Mouse (Mus musculus): ENCODE data around the gene Kdm2b.

Kdm2b gene

GRCm38 (mm10) chr5:123011705-123012104, 22.1 kb upstream of the Kdm2b start:
- in situ Hi-C loops (cut with MboI): loop anchor here (5.0 kb wide), 1 partner anchor 44 kb away; no protein-coding TSS in a partner anchor

GRCm38 (mm10) chr5:123010806-123011205, 21.2 kb upstream of the Kdm2b start:
- in situ Hi-C loops (cut with MboI): loop anchor here (5.0 kb wide), 1 partner anchor 44 kb away; no protein-coding TSS in a partner anchor

GRCm38 (mm10) chr5:123009873-123010272, 20.2 kb upstream of the Kdm2b start:
- in situ Hi-C loops (cut with MboI): loop anchor here (5.0 kb wide), 1 partner anchor 43 kb away; no protein-coding TSS in a partner anchor

GRCm38 (mm10) chr5:123008877-123009493, 19.4 kb upstream of the Kdm2b start:
- in situ Hi-C loops (cut with MboI): no loop called here

- in situ Hi-C loops (cut with MboI): no loop called here
These were observed 16.3 kb upstream of the Kdm2b start for GRCm38 (mm10) chr5:123005716-123006592.

- in situ Hi-C loops (cut with MboI): no loop called here
These were observed 11.3 kb upstream of the Kdm2b start for GRCm38 (mm10) chr5:123000901-123001300.

- in situ Hi-C loops (cut with MboI): no loop called here
These were observed 7.9 kb upstream of the Kdm2b start for GRCm38 (mm10) chr5:122997205-122998204.

GRCm38 (mm10) chr5:122994910-122995309, 5.3 kb upstream of the Kdm2b start:
- in situ Hi-C loops (cut with MboI): no loop called here

- in situ Hi-C loops (cut with MboI): no loop called here
These were observed 4.8 kb upstream of the Kdm2b start for GRCm38 (mm10) chr5:122994303-122994846.

GRCm38 (mm10) chr5:122993811-122994210, 4.2 kb upstream of the Kdm2b start:
- in situ Hi-C loops (cut with MboI): no loop called here

- in situ Hi-C loops (cut with MboI): no loop called here
These were observed 1.9 kb upstream of the Kdm2b start for GRCm38 (mm10) chr5:122991350-122992004.

GRCm38 (mm10) chr5:122990411-122991160, 963 bp upstream of the Kdm2b start:
- in situ Hi-C loops (cut with MboI): no loop called here

GRCm38 (mm10) chr5:122989001-122989525, 560 bp downstream of the Kdm2b start:
- in situ Hi-C loops (cut with MboI): no loop called here

GRCm38 (mm10) chr5:122988021-122988751, 1.4 kb downstream of the Kdm2b start:
- in situ Hi-C loops (cut with MboI): no loop called here

GRCm38 (mm10) chr5:122987211-122988020, 2.2 kb downstream of the Kdm2b start:
- in situ Hi-C loops (cut with MboI): no loop called here

- in situ Hi-C loops (cut with MboI): no loop called here
These were observed 3.5 kb downstream of the Kdm2b start for GRCm38 (mm10) chr5:122986091-122986493.

GRCm38 (mm10) chr5:122985276-122985675, 4.3 kb downstream of the Kdm2b start:
- in situ Hi-C loops (cut with MboI): no loop called here

GRCm38 (mm10) chr5:122984483-122984882, 5.1 kb downstream of the Kdm2b start:
- in situ Hi-C loops (cut with MboI): no loop called here
